Mouse (Mus musculus) Patski (cell line): ENCODE measurements at regions not wholly inside any gene's neighbourhood (a gene's known extent, or its start where the extent isn't known, plus 50 kb on each side); places are given as distances from the start of the nearest gene placed in this dataset.
"Not testable (repeated sequence)": the region's sequence is repeated elsewhere in the genome, so short reads cannot be mapped to it uniquely, and the experiment has no call there.

ENCODE experiments used
- ATAC-seq: fragments of 100-300 bp; one replicate; pipeline ENCODE4 v1.8.0; 2021
- CTCF ChIA-PET: fragments of 350-600 bp; sonication (Branson Sonifier 250); formaldehyde crosslinking; loops from one replicate; lab custom pipeline; 2022; ENCODE audit warnings: inconsistent platforms; lab: Charles Lee
- POLR2A ChIA-PET: fragments of 350-600 bp; sonication (Branson Sonifier 250); formaldehyde crosslinking; loops from one replicate; lab custom pipeline; 2022; ENCODE audit warnings: antibody characterized with exemption, inconsistent platforms; lab: Charles Lee
- DNase-seq: peaks from one replicate; pipeline ENCODE4 v3.0.0-alpha.2; 2011; ENCODE audit warnings: low read depth, low spot score
- H3K27me3 ChIP-seq: fragments of 371-371 bp; one replicate; pipeline ENCODE4 v1.5.1; 2021
- CTCF ChIP-seq: fragments of 100-300 bp; IDR thresholded peaks from one replicate; pipeline ENCODE4 v1.5.1; 2021
- in situ Hi-C: fragments of 300-500 bp; cut with MboI; formaldehyde crosslinking; loops from 3 replicates; pipeline ENCODE4 v1.11.1; 2018; ENCODE audit warnings: low pct_unique_long_range_greater_than_20kb, mixed read lengths

- no peak for DNase-seq
- POLR2A ChIA-PET: no interaction called here
- TF ChIP-seq CTCF: no peak
- in situ Hi-C loops: no loop called here
- CTCF ChIA-PET: no interaction called here
- no peaks in the 10 kb centered on the region for H3K27me3 ChIP-seq
- ATAC-seq: no peak
These were observed 177.9 kb upstream of the Six2 start for GRCm38 (mm10) chr17:85865940-85866339.

GRCm38 (mm10) chr17:85861328-85861727, 173.3 kb upstream of the Six2 start:
- no peak for TF ChIP-seq CTCF
- ATAC-seq: no peak
- POLR2A ChIA-PET: no interaction called here
- H3K27me3 ChIP-seq: no peaks in the 10 kb centered on the region
- CTCF ChIA-PET: no interaction called here
- DNase-seq: no peak
- in situ Hi-C loops: no loop called here

DNA sequence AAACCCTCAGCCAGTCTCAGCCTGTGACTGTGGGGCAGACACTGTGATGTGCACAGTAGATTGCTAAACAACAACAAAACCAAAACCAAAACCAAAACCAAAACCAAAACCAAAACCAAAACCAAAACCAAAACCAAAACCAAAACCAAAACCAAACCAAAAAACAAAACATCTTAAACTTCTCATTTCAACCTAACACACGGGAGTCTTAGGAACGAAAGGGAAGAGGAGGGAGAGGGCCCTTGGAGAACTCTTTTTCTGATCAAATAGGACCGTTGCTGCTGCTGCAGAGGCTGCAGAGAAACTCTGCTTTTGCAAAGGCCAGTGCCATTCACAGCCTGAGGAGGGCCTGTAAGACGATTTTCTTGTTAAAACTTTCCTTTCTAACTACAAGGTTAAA, 172.7 kb upstream of the Six2 start:
- ATAC-seq (no peak), DNase-seq (no peak)
- CTCF ChIA-PET: no interaction called here
- TF ChIP-seq CTCF: no peak
- no peaks in the 10 kb centered on the region for H3K27me3 ChIP-seq
- in situ Hi-C loops: no loop called here
- POLR2A ChIA-PET: no interaction called here

DNA sequence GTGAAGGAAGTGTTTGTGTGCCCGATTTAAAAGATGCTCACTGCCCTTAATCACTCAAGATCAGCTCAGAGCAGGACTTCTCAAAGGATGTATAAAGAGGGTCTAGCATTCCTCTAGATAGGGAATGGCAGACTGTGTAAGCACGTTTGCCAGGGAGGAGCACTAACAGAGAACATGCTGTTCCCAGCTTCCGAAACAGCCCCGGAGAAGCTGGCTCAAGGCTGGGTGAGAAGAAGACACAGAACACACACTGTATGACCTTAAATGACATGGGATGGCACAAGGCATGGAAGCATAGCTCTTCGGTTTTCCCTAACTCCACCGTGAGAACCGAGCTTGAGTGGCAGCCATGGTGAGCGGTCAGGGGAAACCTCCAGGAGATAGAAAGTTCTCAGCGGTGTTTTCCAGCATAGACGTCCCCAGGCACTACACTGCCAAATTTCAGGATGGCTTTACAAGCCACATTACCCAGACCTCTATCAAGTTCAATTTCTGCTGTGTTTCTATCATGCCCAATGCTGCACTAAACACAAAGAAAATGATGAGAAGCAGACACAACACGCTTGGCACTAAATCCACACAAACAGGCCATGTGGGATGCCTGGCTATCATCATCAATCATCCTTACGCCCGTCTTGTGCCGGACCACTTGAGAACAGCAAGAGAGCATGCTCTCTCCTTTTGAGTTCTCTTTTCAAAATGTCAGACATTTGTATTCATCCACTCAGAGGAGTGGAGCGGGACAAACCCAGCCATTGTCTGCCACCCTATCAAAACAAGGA, 172.0 kb upstream of the Six2 start:
- POLR2A ChIA-PET: no interaction called here
- H3K27me3 ChIP-seq: no peaks in the 10 kb centered on the region
- in situ Hi-C loops: no loop called here
- CTCF ChIA-PET: no interaction called here
- DNase-seq (no peak), ATAC-seq (no peak)
- TF ChIP-seq CTCF: no peak

DNA sequence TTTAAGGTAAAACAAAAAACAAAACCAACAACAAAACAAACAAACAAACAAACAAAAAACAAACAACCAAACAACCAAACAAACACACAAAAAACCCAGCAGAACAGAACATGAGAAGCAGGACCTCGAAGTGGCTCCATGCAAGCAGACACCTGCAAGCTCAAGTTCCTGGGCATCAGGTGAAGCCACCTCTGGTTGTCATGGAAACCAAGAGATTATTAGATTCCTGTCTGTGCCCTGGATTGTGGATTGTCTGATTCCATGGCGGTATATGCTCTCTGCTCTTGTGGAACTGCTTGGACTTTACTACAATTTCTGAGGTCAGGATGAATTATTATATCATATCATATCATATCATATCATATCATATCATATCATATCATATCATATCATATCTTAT, 170.4 kb upstream of the Six2 start:
- no peak for DNase-seq
- no peak for ATAC-seq
- CTCF ChIA-PET: interaction anchor here (1.1 to 1.3 kb wide), 2 partner anchors 10 to 11 kb away, joined by 3 read pairs; no protein-coding TSS in a partner anchor
- in situ Hi-C loops: no loop called here
- POLR2A ChIA-PET: no interaction called here
- H3K27me3 ChIP-seq: peaks cover 6% of the 10 kb centered on the region
- TF ChIP-seq CTCF: no peak

- POLR2A ChIA-PET: no interaction called here
- peaks cover 8% of the 10 kb centered on the region for H3K27me3 ChIP-seq
- DNase-seq (no peak), ATAC-seq (no peak)
- in situ Hi-C loops: no loop called here
- CTCF ChIA-PET: interaction anchor here (1.1 to 1.3 kb wide), 3 partner anchors 9 to 19 kb away, joined by 3 read pairs; no protein-coding TSS in a partner anchor
- no peak for TF ChIP-seq CTCF
These were observed 169.8 kb upstream of the Six2 start for GRCm38 (mm10) chr17:85857705-85858472.

GRCm38 (mm10) chr17:85856894-85857293, 168.8 kb upstream of the Six2 start:
- ATAC-seq, in situ Hi-C loops, POLR2A ChIA-PET, DNase-seq, H3K27me3 ChIP-seq, CTCF ChIA-PET: not testable (repeated sequence)

DNA sequence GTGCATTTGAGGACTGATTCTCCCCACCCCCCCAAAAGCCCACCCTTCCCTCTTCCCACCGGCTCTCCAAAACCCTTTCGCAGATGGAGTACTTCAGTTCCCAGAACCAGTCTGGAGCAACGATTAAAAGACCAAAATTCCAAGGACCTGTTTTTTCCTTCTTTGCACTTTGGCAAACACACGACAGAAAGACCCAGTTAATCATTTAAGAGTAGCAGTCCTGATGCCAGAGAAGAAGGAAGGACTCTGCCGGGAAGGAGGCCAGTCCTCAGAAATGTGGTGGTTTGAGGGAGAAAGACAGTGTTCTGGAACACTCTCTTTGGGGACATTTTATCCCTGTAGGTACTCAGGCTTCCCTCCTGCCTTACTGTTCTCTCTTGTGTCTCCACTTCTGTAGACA, 165.1 kb upstream of the Six2 start:
- ChIA-PET CTCF (no interaction called here), POLR2A (no interaction called here)
- DNase-seq (no peak), ATAC-seq (no peak)
- no peak for TF ChIP-seq CTCF
- in situ Hi-C loops: no loop called here
- peaks cover 17% of the 10 kb centered on the region for H3K27me3 ChIP-seq

DNA sequence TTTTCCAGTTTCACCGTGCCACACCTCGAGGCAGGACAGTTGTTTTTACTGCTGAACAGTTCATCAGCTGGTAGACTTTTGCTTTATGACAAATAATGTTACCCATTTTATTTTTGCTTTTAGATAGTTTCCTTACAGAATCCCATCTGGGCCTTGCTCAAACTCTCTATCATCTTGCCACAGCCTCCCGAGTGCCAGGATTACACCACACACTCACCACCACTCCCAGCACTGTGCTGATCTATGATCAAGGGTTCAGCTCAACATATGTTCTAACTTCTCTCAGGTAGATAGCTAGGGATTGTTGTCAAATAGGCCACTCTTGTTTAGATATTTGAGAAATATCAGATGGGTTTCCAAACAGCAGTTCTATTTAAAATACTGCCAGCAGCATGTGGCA, 160.5 kb upstream of the Six2 start:
- in situ Hi-C loops: no loop called here
- H3K27me3 ChIP-seq: peaks cover 21% of the 10 kb centered on the region
- POLR2A ChIA-PET: interaction anchor here (0.6 kb wide), 1 partner anchor 744 kb away, joined by 3 read pairs; no protein-coding TSS in a partner anchor
- DNase-seq: no peak
- CTCF ChIA-PET: interaction anchor here (1.1 kb wide), 1 partner anchor 9 kb away, joined by 3 read pairs; no protein-coding TSS in a partner anchor
- no peak for ATAC-seq
- no peak for TF ChIP-seq CTCF

GRCm38 (mm10) chr17:85847756-85848155, 159.7 kb upstream of the Six2 start:
- DNase-seq: no peak
- POLR2A ChIA-PET: no interaction called here

DNA sequence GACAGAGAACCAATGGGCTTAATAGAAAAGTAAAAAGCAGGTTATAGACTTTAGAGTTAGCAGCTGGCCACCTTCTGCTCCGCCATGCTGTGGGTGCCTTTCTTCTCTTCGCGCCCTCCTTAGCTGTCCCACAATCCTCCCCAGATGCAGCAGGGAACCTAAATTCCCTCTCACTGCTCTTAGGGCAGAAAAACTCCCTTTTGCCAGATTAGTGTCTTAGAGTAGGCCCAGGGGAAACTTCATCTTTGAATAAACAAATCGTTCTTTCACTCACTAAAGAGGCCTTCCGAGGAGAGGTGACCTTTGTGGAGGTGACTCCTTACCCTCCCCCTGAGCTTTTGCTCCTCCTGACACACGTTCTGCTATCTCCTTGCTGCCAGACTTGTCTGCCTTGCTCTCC, 157.0 kb upstream of the Six2 start:
- no peak for ATAC-seq
- TF ChIP-seq CTCF: no peak
- peaks cover 19% of the 10 kb centered on the region for H3K27me3 ChIP-seq
- CTCF ChIA-PET: no interaction called here
- POLR2A ChIA-PET: no interaction called here
- in situ Hi-C loops: no loop called here
- DNase-seq: no peak

More at GRCm38 (mm10) chr17:85847756-85848155, 159.7 kb upstream of the Six2 start:
- in situ Hi-C loops: no loop called here
- CTCF ChIA-PET: interaction anchor here (0.8 kb wide), 1 partner anchor 10 kb away, joined by 3 read pairs; no protein-coding TSS in a partner anchor
- peaks cover 19% of the 10 kb centered on the region for H3K27me3 ChIP-seq
- no peak for ATAC-seq
- TF ChIP-seq CTCF: no peak
